Mouse (Mus musculus) olfactory bulb, adult 2 months (tissue): Measurements from ENCODE around the gene Nt5c2.

Source experiments
- CTCF ChIP-seq: fragments of 200-500 bp; IDR thresholded peaks from 2 replicates; pipeline ENCODE4 v1.5.1; 2012; ENCODE audit warnings: low read depth, mild to moderate bottlenecking, low read length, moderate library complexity; ENCODE audit not compliant: insufficient read depth
- POLR2A ChIP-seq: fragments of 200-500 bp; IDR thresholded peaks from 2 replicates; pipeline ENCODE4 v1.6.1; 2012; ENCODE audit warnings: mild to moderate bottlenecking, low read depth, low read length, moderate library complexity; ENCODE audit not compliant: insufficient read depth

GRCm38 (mm10) chr19:46905383-46905782 is 109.6 kb downstream of the Nt5c2 start:
- no peak for TF ChIP-seq CTCF
- no peak for TF ChIP-seq POLR2A
